22 mouse cellular contexts compared by ENCODE assay signal in genomic region chr13:101860704-101861103, GRCm38 (mm10).
DNase-seq lines count a peak whose midpoint lies in the region; ATAC-seq lines count a peak whose summit lies in the region.
"Had no signal": no experiment of that assay in that cellular context is flagged by ENCODE, and none has a peak within 500 bp of the region (broad histone marks: within the 10 kb centered on the region; RNA-seq: fewer than 3 reads in every experiment).

No protein-coding gene starts in this region.

- H3K4me2 ChIP-seq in embryonic facial prominence, embryonic 14.5 days (ENCODE audit: low read depth, low read length): no peak overlapping the region
- no peak overlapping the region for H3K4me2 ChIP-seq in intestine, embryonic 14.5 days (ENCODE audit: low read length)
- H3K4me2 ChIP-seq in intestine, embryonic 15.5 days (replicated peaks): no peak overlapping the region

- peak; percentile 50 for DNase-seq in embryonic facial prominence, embryonic 14.5 days (ENCODE audit: low spot score)
- DNase-seq in embryonic facial prominence, embryonic 10.5 days (ENCODE audit: low spot score): no peak
- peak; percentile 33 for DNase-seq in intestine, embryonic 14.5 days (ENCODE audit: low spot score)
- DNase-seq in A20 (ENCODE audit: low read depth, low spot score): peak; percentile 76
- no peak for DNase-seq in layer of hippocampus, adult 9-11 months
- DNase-seq: adrenal gland, adult 2 months; adrenal gland, adult 8-10 months; adrenal gland, postnatal 10 days; adrenal gland, postnatal 14 days; adrenal gland, postnatal 25 days; adrenal gland, postnatal 36 days; B cell, adult 2 months; cerebellum, adult 11 months; cerebellum, adult 11-12 months; cerebellum, adult 18-20 months; cerebellum, adult 2 months had no signal

- no peak overlapping the region for H3K27ac ChIP-seq in embryonic facial prominence, embryonic 14.5 days (replicated peaks; ENCODE audit: low read depth, low read length)
- H3K27ac ChIP-seq in embryonic facial prominence, embryonic 10.5 days (replicated peaks): no peak overlapping the region
- no peak overlapping the region for H3K27ac ChIP-seq in intestine, embryonic 14.5 days (ENCODE audit: low read depth)
- H3K27ac ChIP-seq in intestine, embryonic 15.5 days: no peak overlapping the region

- WGBS in embryonic facial prominence, embryonic 14.5 days: 72% methylated on average over 4 of the region's 4 CpGs
- 88% methylated on average over 4 of the region's 4 CpGs for WGBS in embryonic facial prominence, embryonic 10.5 days
- 91% methylated on average over 4 of the region's 4 CpGs for WGBS in intestine, embryonic 14.5 days
- 87% methylated on average over 4 of the region's 4 CpGs for WGBS in intestine, embryonic 15.5 days

- H3K9ac ChIP-seq in embryonic facial prominence, embryonic 14.5 days (ENCODE audit: low read depth, low read length): no peak overlapping the region
- no peak overlapping the region for H3K9ac ChIP-seq in intestine, embryonic 14.5 days (ENCODE audit: low read length)
- H3K9ac ChIP-seq in intestine, embryonic 15.5 days: no peak overlapping the region

- 0 out of 2 replicates have a peak, but pooled peaks cover 6% of the 10 kb centered on the region for H3K9me3 ChIP-seq in embryonic facial prominence, embryonic 14.5 days (ENCODE audit: control insufficient read depth, low read length)
- no peaks in the 10 kb centered on the region for H3K9me3 ChIP-seq in embryonic facial prominence, embryonic 10.5 days
- no peaks in the 10 kb centered on the region for H3K9me3 ChIP-seq in intestine, embryonic 14.5 days (ENCODE audit: control insufficient read depth, low read length)
- H3K9me3 ChIP-seq in intestine, embryonic 15.5 days: no peaks in the 10 kb centered on the region

- H3K36me3 ChIP-seq in embryonic facial prominence, embryonic 14.5 days (ENCODE audit: control insufficient read depth, insufficient read depth, low read length): no peaks in the 10 kb centered on the region
- no peaks in the 10 kb centered on the region for H3K36me3 ChIP-seq in embryonic facial prominence, embryonic 10.5 days (replicated peaks)
- no peaks in the 10 kb centered on the region for H3K36me3 ChIP-seq in intestine, embryonic 14.5 days (ENCODE audit: control insufficient read depth, insufficient read depth, low read length)
- H3K36me3 ChIP-seq in intestine, embryonic 15.5 days: no peaks in the 10 kb centered on the region
- H3K36me3 ChIP-seq: G1E had no signal

- H3K27me3 ChIP-seq in embryonic facial prominence, embryonic 14.5 days (replicated peaks; ENCODE audit: control insufficient read depth, insufficient read depth, low read length): no peaks in the 10 kb centered on the region
- H3K27me3 ChIP-seq in embryonic facial prominence, embryonic 10.5 days (replicated peaks; ENCODE audit: low read depth, poor library complexity, severe bottlenecking): no peaks in the 10 kb centered on the region
- H3K27me3 ChIP-seq in intestine, embryonic 14.5 days (replicated peaks; ENCODE audit: control insufficient read depth, insufficient read depth, low read length): no peaks in the 10 kb centered on the region
- H3K27me3 ChIP-seq in intestine, embryonic 15.5 days (replicated peaks): no peaks in the 10 kb centered on the region
- H3K27me3 ChIP-seq: CH12.LX, Patski had no signal

- no peaks in the 10 kb centered on the region for H3K4me1 ChIP-seq in embryonic facial prominence, embryonic 14.5 days (ENCODE audit: control insufficient read depth, insufficient read depth, low read length)
- peaks cover 5% of the 10 kb centered on the region; the same call in 1 of the 2 replicates for H3K4me1 ChIP-seq in embryonic facial prominence, embryonic 10.5 days
- no peaks in the 10 kb centered on the region for H3K4me1 ChIP-seq in intestine, embryonic 14.5 days (replicated peaks; ENCODE audit: control insufficient read depth, insufficient read depth, low read length)
- H3K4me1 ChIP-seq in intestine, embryonic 15.5 days (replicated peaks): no peaks in the 10 kb centered on the region

- H3K4me3 ChIP-seq in embryonic facial prominence, embryonic 14.5 days (ENCODE audit: low read depth, low read length): no peak overlapping the region
- no peak overlapping the region for H3K4me3 ChIP-seq in embryonic facial prominence, embryonic 10.5 days
- H3K4me3 ChIP-seq in intestine, embryonic 14.5 days (ENCODE audit: low read depth, low read length): no peak overlapping the region
- no peak overlapping the region for H3K4me3 ChIP-seq in intestine, embryonic 15.5 days (replicated peaks)

- ATAC-seq in embryonic facial prominence, embryonic 14.5 days (ENCODE audit: low read depth): peak; percentile 67; the same call in 1 of the 2 replicates
- no peak for ATAC-seq in intestine, embryonic 14.5 days (replicated peaks; ENCODE audit: low FRiP score, low TSS enrichment, low read depth)
- no peak for ATAC-seq in intestine, embryonic 15.5 days
- ATAC-seq: activated CD4-positive, CD25-positive, alpha-beta regulatory T cell, adult 4 months; CD4-positive, CD25-positive, alpha-beta regulatory T cell, adult 4 months; Patski had no signal

Comparison
In these comparisons a context has a peak if more than half of its experiments do, and no peak if none do; other contexts are left out.
1. DNase-seq: peak in embryonic facial prominence, embryonic 14.5 days (single experiment), intestine, embryonic 14.5 days (single experiment) and A20 (single experiment); none in embryonic facial prominence, embryonic 10.5 days (single experiment) and layer of hippocampus, adult 9-11 months (single experiment).